Mouse (Mus musculus) gastrocnemius, postnatal 4 days (tissue): ENCODE results near the gene Emx1. TPM values are rescaled to one million over a fixed set of nuclear protein-coding genes. Genes with fewer than 3 reads are reported as not detected.
A peak's percentile ranks its signal among the peaks of the same experiment; 100 is the strongest.

Source experiments
- DNase-seq, 2 experiments: peaks; one replicate each; pipeline ENCODE4 v3.0.0; 2021 to 2022; ENCODE audit warnings: low spot score in 2 of 2, mixed read lengths in 2 of 2
- total RNA-seq, 2 experiments: library from RNA; stranded (reverse); gene quantifications; 2 replicates each; pipeline ENCODE4 v1.2.3; 2021

The Emx1 gene
- total RNA-seq, 2 experiments from 2014 or later = not detected

GRCm38 (mm10) chr6:85227520-85227919, 40.3 kb downstream of the Emx1 start:
- DNase-seq = no peak

DNA sequence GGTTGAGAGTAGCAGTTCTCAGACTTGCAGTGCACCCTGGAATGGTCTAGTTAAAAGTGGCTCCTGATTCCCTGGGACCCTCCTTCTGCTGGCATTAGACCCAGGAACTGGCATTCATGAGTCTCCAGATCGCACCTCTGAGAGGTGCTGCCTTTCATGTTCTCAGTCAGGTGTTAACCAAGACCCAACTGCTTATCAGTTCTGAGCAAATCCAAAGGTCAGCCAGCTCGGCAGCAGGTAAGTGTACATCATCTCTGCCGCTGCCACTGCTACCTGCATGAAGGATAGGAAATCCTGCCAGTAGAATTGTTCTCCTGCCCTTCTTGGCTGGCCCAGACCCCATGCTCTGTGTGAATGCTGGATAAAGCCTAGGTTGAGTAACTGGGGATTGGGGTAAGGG, 43.5 kb downstream of the Emx1 start:
- no peak for DNase-seq

GRCm38 (mm10) chr6:85231469-85231868, 44.2 kb downstream of the Emx1 start:
- DNase-seq = no peak

GRCm38 (mm10) chr6:85232045-85232444, 44.8 kb downstream of the Emx1 start:
- DNase-seq = no peak

DNA sequence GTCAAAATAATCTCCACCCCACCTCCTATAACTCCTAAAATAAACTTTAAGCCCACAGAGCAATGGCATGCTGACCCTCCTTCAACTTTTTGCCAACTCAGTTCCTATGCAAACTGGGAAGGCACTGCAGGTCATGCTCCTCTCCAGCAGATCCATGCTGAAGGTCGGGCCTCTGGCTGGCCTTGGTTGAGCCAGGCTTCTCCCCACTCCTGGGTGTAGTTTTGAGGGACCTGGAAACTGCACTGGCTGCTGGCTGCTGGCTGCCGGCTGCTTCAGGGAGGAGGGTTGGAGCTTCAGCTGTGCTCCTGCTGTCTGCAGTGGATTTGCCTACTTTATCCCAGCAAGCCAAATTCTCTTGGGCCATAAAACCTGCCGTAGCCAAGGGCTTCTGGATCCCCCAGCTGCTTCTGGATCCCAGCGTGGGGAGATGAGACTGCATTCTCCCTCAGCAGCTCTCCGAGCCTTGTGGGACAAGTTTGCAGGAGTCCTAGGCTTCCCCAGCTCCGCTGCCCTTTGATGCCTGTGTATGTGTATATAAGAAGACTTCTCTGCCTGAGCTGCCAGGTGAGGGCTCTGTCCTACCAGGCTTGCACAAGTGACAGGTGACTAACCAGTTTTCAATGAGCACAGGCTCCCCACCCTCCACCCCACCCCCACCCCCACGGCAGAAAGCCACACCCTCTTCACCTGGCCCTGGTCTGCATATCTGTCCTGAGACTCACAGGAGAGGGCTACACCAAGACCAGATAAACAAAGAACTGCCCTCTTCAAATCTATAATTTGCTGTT, 45.8 kb downstream of the Emx1 start:
- no peak for DNase-seq

GRCm38 (mm10) chr6:85234796-85235195, 47.6 kb downstream of the Emx1 start:
- peak in 1 of 2 experiments; percentile 26 for DNase-seq

GRCm38 (mm10) chr6:85237001-85237400, 49.8 kb downstream of the Emx1 start:
- no peak for DNase-seq

DNA sequence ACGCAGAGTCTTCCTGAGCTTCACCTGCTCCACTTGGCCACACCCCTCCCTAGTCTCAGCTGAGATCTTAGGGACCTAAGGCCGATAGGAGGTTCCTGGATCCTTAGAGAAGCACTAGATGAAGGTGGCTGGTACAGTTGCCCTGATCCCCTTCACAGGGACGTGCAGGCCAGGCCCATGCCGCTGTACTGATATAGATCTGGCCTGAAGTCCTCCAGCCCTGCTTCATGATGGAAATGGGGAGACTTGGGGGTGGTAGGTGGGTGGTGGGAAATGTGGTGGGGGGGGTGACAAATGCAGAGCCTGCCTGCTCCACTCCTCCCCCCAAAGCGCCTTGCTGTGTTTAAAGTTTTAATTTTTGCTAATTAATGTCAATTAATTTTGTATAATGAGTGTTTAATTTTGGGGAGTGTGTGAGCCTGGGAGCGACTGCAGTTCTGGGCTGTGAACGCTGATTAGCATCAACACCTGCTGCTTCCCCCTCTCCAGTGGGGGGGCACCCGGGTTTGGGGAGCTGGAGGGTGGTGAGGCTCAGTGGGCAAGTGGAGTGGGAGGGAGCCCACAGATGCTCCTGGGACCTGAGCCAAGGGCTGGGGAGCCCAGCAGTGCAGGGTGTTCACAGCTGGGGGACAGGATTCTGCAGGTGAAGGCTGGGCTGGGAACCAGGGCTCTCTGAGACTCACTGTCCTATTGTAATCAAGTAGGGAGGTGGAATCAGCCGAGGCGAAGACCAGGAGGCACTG, 50.5 kb downstream of the Emx1 start:
- DNase-seq = no peak

- peak; percentile 52 to 79 for DNase-seq
These were observed 51.8 kb downstream of the Emx1 start for GRCm38 (mm10) chr6:85239044-85239489.

DNA sequence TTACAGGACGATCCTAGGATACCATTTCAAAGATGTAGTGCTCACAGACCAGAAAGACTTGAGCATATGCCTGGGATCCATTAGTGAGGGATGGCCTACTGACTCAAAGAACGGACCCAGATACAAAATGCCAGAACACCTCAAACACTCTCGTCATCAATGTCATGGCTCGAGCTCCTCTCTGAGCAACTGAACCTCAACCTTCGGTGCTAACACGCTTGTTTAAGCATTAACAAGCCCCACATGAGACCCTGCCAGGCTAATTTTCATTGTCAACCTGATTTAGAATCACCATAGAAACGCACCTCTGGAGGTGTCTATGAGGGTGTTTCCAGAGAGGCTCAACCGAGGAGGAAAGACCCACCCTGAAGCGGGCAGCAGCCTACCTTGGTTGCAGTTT, 62.6 kb downstream of the Emx1 start:
- DNase-seq = no peak

- DNase-seq = no peak
These were observed 63.6 kb downstream of the Emx1 start for GRCm38 (mm10) chr6:85250811-85251241.

GRCm38 (mm10) chr6:85252251-85253058, 65.2 kb downstream of the Emx1 start:
- no peak for DNase-seq

GRCm38 (mm10) chr6:85253275-85253674, 66.0 kb downstream of the Emx1 start:
- DNase-seq = no peak

Other genes with a start within 250 kb of the Emx1 start
- gene Exoc6b, start 117.9 kb upstream of the Emx1 start, total RNA-seq = 10 to 100 TPM; 24.1 to 27.3 TPM
- gene Spr, start 49.7 kb upstream of the Emx1 start, total RNA-seq = 10 to 100 TPM; 18.7 to 23.5 TPM
- gene Sfxn5, start 146.0 kb downstream of the Emx1 start, total RNA-seq = 1 to 10 TPM; 4.7 to 5.4 TPM
- 10 to 100 TPM; 49.3 to 50.8 TPM for gene Rab11fip5, start 187.2 kb downstream of the Emx1 start, total RNA-seq
- gene Noto, start 236.4 kb downstream of the Emx1 start, total RNA-seq = not detected
- gene Smyd5, start 244.6 kb downstream of the Emx1 start, total RNA-seq = 10 to 100 TPM; 21.6 to 22.7 TPM